Mouse (Mus musculus) T-cell, adult 2 months (primary cell): ENCODE data around the gene Rnf214.
A peak's percentile ranks its signal among the peaks of the same experiment; 100 is the strongest.

Experiments
- DNase-seq: peaks from one replicate; pipeline ENCODE4 v3.0.0; 2022; ENCODE audit warnings: low spot score

The Rnf214 gene

DNA sequence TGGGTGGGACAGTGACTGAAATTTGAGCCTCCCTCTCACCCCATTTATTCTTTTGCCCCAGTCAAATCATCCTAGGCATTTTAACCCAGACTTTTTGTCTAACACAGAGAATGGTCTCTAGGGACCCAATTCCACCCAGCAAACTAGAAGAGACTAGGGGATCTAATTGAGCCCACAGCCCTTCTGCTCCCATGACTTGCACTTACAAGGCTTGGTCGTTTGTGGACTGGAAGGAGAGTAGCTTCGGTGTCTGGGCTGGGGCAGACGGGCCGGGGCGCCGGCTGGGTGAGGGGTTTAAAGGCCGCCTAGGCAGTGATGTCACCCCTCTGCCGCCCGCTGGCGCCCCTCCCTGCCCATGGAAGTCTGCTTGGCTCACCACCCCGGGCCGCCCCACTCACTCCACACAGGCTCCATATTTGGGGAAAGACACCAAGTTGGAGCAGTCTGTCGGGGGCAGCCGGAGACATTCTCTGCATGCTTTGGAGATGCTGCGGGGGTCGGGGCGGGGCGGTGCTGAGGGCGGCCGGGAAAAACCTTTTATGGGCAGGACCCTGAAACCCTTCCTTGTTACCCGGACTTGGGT is 29.0 kb upstream of the Rnf214 start, which contains the start of gene Tagln:
TSS of gene Tagln (minus strand) at position 431 of the 583 bp plus-strand sequence.
- DNase-seq, result no peak

DNA sequence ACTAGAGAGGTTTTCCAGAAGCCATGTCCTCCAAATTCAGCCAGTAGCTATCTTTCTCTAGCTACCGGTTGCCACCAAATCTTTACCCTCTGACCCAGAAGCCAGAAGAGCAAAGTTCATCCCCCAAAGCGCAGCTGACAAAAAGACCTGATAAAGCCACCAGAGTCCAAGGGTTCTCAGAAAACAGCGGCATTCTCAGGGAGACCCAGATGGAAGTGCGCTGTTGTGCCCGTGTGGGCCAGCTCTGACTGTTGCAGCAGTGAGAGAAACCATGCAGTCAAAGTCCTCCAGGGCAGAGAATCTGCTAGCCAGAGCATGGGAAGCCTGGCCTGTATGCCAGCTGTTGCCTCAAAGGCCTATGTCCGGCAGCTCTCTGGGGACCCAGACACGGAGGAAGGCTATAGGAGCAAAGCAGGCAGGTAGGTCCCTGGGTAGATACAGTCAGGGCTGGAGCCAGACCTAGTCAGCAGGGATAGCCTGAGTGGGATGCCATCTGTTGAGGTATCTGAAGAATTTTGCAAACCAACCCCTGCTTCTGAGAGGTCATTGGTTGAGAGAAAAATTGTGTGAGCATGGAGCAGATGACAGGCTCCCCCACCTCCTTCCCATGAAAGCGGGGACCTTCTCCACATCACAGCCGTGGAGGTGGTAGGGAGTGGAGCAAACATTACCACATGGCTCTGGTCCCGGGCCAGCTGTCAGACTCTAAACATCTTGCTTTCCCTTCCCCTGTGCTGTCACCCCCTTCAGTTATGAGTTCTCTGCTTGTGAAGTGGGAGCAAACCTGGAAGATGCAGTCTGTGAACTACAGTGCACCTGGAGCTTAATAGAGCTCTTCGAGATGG is 26.1 kb upstream of the Rnf214 start:
- DNase-seq, result no peak

DNA sequence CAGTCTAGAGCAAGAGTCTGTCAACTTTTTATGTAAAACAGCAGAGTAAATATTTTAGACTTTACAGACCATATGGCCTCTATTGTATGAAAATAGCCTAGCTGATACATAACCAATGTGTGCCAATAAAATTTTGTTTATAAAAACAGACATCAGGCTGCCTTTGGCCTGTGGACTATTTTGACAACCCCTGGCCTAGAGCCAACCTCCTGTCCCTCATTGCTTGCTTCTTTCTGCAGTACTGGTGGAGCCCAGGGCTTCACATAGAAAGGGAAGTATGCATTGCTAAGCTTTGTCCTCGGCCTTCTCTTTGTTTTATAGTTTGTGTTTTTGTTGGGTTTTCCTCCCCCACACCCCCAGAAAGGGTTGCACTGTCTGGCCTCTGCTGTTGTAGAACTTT is 25.2 kb upstream of the Rnf214 start:
- no peak for DNase-seq

DNA sequence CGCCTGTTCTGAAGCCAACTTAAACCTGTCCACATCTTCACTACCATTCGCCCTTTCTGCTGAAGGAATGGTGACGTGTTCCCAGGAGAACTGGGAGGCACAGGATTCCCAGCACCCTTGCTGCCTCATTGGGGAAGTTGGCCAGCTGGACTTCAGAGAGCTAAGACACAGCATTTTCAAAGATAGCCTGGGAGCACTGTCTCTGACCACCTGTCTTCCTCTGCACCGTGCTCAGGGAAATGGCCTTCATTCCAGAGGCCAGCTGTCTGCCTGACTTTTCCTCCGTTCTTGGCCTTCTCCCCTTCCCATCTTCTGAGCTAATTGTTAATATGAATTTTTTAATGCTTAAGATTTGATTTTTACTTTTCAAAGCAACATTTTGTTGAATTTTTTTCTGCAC is 22.6 kb upstream of the Rnf214 start:
- no peak for DNase-seq

DNA sequence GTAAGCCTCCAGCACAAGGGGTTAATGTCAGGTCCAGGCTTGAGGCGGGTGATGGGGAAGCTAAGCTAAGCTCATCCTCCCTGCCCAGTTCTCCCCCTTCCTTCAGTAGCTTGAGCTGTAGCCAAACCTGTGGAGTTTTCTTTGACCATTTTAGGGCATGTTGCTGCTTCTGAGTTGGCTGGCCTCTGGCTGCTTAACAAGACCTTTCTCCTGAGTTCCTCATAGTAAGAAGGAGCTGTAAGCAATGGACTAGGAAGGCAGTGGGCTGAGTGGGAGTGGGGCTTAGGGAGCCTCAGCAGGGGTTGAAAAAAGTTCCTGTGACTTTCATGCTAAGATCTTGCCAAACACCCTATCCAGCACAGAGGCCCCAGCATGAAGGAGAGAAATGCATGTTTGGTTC is 13.2 kb upstream of the Rnf214 start:
- DNase-seq, result no peak

DNA sequence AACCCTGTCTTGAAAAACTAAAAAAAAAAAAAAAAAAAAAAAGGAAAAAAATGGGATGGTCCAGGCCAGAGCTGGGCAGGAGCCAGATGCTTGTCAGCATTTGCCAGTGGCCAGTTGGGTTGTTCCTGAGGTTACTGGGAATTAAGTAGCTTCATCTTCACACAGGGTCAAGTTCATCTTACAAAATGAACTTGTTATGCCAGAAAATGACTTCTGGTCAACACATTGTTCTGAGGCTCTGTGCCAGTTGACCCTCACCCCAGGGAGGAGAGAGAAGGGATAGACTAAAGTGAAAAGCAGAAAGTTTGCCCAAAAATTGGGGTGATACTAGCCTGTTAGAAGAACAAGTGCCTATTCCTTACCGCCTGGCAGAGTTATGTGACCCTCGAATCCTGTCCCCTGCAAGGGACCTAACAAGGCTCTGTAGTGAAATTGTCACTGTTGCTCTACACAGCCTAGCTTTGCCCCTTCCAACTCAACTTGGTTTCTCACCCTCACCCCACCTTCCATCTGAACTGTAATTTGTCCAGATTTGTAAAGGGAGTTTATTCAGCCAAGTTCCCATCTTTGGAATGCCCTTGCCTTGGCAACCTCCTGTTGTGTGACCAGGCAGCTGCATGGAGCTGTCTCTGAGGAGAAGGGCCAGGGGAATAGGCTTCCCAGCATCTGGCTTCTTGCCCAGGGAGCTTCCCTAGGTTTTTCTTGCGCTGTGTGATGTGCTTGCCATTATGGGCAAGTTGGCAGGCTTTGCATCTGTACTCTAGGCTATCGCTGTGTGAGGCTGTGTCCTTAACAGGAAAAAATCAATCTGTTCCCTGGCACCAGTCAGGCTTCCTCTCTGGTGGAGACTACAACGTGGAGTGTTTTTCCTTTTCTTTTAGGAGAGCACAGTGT is 10.6 kb upstream of the Rnf214 start:
- DNase-seq, result no peak

DNA sequence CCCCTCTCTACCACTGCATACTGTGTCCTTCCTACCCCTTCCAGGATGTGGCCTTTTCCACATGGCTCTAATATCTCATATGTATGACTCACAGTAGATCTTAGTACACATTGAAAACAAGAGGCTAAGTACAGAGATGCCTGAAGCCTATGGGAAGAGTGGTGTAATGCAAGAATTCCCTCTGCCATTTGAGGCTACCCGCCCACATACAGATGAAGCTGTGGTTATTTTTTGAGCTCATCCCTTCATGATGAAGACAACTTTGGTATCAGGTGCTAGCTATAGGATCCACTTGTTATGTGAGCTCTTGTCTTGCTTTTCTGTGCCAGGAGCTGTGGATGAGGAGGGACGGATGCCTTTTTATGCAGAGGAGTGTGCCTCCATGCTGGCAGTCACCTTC is 8.9 kb upstream of the Rnf214 start:
- DNase-seq, result no peak

DNA sequence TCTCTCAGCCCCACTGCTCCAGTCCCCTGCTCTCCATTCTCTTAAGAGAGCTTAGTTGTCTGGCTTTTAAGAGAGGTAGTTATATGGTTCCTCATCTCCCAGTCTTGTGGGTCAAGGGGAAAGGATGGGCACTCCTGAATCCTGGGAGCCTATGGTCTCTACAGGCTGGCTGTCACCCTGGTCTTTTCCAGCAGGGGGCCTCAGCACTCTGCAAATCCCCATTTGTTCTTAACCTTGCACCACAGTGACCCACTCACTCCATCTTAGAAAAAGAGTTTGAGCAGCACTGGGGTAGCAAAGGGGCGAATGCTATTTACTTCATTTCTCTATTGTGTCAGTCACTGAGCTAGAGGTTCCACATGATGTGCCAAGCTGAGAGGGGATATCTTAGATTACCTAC is 5.0 kb upstream of the Rnf214 start:
- peak; percentile 49 for DNase-seq

DNA sequence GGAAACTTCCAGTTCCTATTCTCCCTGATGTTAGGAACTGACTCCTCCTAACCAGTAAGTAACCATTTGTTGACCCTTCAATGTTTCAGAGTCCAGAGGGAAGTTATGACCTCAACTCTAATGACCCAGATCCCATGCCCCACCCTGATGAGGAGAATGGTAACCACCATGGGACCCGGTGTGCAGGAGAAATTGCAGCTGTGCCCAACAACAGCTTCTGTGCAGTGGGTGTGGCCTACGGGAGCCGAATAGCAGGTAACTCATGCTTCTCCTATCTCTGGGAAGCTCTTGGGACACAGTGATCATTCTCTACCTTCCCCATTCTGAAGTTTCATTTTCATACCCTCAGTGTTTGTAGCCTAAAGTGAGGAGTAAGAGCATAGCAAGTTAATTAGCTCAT is 4.3 kb upstream of the Rnf214 start:
- DNase-seq, result no peak

DNA sequence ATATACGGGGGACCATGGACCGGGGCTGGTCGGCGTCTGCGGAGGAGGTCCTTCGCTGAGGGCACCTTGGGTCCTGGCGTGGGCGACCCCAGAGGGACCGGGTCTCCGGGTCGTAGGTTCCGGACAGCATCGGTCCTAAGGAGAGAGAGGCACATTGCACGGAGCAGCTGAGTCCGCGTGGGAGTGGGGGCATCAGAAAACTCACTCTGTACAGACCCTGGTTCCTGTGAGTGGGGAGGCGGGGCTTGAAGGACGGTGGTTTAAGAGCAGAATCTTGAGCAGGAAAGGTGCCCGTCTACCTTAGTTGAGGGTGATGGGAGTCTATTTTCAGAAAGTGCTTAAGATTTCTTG is 342 bp upstream of the Rnf214 start:
- DNase-seq, result peak; percentile 26

DNA sequence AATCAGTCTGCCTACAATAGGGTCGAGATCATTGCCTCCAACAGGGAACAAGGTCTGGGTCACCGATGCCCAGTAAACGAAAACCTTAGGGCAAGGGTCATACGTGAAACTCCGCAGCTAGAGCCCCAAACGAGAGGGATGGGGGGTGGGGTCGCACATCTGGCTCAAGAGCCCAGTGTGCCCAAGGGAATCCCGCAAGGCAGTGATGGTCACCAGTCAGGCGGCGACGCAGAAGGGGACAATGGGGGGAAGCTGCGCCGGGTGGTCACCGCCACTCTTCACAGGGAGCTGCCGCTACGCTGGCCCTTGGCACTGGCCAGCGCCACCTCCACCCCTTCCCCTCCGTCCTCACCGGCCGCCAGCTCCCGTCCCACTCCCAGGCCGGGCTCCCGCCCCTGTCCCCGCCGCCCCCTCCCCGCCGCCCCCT is 887 bp downstream of the Rnf214 start:
- no peak for DNase-seq

DNA sequence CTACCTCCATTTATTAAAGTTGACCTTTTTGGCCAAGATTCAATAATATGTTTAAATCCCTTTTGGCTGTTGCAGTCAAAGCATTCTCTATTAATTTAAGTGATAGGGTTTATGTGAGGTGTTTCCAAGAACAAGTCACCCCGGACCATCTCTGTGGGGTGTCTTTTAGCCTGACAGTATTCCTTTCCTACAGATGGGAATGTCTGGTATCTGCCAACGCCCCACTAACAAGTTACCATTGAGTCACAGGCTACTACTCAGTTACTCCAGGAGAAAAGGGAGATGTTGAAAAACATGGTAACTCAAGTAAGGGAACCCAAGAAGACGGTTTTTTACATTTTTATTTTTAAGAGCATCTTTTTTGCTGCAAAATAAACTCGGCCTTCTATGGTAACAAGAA is 1.5 kb downstream of the Rnf214 start:
- DNase-seq, result no peak

DNA sequence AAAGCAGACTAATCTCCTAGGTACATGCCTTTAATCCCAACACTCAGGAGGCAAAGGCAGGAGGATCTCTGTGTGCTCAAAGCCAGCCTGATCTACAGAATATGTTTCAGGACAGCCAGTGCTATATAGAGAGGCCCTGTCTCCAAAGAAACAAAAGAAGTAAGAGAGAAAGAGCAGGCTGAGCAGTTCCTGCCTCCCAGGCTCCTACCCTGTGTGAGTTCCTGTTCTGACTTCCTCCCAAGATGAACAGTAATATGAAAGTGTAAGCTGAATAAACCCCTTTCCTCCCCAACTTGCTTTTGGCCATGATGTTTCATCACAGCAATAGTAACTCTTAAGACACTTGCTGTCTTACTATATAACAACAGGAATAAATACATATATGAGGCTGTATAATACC is 13.0 kb downstream of the Rnf214 start:
- no peak for DNase-seq

DNA sequence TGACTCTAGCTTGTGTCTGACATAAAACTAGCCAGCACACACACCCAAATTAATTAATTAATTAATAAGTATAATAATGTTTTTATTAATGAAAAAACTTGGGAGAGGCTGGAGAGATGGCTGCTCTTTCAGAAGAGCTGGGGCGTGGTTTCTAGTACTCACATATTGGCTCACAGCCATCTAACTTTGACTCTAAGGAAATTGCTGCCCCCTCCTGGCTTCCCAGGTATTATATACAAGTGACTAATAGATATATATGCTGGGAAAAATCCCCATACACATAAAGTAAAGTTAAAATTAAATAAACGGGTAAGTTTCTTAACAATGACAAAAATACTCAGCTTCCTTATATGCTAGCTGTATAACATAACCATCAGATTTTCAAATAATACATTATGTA is 28.8 kb downstream of the Rnf214 start:
- DNase-seq, result no peak

DNA sequence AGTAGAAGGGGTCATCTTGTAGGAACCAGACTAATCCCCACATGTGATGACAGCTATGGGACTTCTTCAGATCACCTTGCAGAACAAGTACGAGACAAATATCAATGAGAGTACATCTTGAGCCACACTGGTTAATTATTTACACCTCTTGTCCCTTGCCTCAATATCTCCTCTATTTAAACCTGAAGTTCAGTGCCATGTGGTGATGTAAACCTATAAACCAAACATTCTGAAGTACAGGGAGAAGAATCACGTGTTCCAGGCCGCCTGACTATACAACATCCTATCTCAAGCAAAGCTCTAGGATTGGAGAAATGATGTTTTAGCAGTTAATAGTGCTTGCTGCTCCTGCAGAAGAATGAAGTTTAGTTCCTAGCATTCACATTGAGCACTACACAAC is 36.4 kb downstream of the Rnf214 start:
- no peak for DNase-seq

DNA sequence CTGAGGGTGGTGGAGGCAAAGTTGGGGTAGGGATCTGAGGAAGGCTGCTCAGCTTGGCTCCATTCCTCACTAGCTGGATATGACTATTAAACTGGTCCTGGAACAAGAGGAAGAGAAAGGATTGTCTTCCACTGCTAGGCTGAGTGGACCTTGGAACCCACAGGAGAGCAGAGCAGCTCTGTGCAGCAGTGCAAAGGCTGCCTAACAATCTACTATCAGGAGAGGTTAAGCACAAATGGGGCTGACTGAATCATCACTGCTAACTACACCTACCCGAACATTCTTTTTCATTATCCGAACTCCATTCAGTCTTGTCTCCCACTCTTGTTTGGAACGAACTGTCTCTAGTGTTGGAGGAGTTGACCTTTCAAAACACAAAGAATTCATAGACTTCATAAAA is 37.5 kb downstream of the Rnf214 start:
- DNase-seq, result no peak

DNA sequence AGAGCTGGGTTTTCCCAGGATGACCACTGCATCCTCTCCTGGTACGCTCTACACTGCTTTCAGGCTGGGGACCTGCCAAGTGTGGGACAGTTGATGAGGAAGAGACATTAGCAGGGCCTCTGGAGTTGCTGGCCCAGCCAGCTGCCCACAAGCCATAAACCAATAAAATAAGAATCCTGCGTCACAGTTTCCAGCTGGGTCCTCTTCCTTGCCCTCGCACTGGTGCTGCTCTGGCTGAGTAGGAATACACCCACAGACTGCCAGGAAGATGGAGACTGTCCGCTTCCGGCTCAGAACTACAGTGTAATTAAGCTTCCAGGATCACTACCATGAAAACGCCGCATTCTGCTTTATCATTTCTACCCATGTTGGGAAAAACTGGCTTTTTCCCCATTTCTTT is 44.9 kb downstream of the Rnf214 start:
- no peak for DNase-seq

DNA sequence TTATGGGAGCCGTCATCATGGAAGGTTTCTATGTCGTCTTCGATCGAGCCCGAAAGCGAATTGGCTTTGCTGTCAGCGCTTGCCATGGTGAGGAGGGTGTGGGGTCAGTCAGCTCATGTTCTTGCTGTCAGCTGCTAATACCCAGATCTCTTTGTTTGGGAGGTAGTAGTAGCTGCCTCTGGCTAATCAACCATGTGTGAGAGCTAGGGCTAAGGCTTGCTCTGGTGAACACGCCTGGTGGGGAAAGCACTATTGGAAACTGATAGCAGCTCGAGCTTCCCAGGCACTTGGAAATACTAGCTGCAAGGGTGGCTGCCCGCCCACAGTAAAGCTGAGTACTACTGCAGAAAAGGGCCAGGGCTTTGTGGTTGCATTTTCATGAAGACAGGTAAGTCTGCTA is 47.3 kb downstream of the Rnf214 start:
- DNase-seq, result no peak

DNA sequence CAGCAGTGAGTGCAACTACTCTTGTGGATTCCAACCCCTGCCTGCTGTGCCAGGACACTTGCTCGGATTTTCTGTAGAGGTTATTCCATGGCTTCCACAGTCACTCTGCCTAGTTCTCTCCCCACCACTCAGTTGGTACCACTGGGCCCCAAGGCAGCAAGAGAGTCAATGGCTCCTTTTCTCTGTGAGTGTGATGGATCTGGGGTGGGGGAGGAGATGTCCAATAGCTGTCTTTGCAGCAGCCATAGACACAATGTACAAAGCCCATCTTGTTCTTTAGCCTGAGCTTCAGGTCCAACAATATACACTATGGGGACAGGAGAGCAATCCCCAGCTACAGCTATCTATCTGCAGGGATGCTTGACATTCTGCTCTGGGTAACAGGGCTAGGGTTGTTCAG is 52.6 kb downstream of the Rnf214 start:
- no peak for DNase-seq

DNA sequence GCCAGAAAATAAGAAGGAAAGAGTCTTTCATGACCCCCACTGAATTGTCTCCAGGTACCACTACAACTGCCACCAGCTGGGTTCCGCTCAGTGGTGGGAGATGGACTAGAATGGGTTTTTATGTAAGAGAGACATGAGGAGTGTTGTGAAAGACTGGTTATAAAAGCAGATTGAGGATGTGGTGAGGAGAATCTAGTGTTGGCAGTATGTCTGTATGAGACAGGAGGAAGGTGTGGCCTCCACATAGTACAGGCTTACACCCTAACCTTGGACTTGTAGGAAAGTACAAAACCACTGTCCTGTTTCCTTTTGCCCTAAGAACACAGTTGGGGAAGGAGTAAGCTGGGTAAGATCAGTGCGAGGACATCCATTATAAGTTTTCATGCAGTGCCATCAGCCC is 53.0 kb downstream of the Rnf214 start:
- DNase-seq, result peak; percentile 19

DNA sequence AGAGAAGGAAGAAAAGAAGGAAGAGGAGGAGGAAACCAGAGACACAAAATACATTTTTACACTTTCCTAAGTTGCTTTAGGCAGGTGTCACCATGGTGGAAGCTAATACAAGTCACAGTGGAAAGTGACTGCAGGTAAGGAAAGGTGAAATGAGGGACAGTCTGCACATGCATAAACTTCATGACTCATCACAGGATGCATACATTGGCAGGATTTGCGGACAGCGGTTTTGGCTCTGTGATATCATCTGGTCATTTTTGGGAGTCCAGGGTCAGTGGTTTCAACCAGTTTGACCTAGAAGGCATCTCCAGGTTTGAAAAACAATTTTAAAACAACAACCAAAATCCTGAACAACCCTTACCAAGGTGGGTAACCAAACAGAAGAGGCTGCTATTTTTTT is 54.9 kb downstream of the Rnf214 start:
- no peak for DNase-seq

DNA sequence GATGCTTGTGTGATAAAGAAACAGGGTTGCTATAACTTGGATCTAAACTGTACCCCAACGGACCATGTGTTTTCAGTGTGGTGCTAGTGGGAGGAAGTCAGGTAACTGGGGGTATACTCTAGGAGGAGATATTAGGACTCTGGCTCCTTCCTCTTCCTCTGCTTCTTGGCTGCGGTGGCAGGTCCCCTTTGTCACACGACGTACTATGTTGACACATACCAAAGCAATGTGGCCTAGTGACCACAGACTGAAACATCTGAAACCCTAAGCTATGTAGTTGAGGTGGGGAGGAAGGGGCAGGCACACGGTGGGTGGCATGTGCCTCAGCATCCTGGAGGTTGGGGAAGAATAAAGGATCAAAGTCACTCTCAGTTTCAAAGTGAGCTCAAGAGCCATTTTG is 55.4 kb downstream of the Rnf214 start:
- DNase-seq, result peak; percentile 44
